Comparison of ENCODE assay signal across 8 mouse cellular contexts in the genomic region with DNA sequence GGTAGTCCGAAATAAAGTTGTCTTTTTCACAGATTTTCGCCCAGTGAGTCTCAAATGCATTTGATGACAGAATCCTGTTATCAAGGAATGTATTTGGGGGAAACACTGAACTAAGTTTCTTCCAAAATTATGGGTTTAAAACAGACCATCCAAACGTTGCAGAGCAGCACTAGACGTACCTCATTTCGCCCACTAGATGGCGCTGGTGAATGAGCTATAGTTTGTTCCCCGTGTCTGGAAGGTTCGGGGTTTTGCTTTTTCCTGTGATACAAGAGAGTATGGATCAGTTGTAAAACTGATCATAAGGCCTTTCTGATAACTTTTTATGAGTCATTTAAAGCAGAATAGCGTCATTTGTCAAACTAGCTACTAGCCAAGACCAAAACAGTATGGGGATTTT.
DNase-seq lines count a peak whose midpoint lies in the region; ATAC-seq and TF ChIP-seq lines count a peak whose summit lies in the region.

No protein-coding gene starts in this region.

- no peak for DNase-seq in G1E (ENCODE audit: low spot score)
- DNase-seq in cerebellum, adult 2 months, result peak; percentile 38 to 56
- peak; percentile 29 to 55 for DNase-seq in frontal cortex, postnatal 14 days (ENCODE audit: low spot score in 2 of 2)
- peak; percentile 59 to 78 for DNase-seq in layer of hippocampus, adult 2 months (ENCODE audit: low spot score in 2 of 2)
- DNase-seq in thymus, postnatal 0 days (ENCODE audit: low spot score), result peak; percentile 30

- H3K27me3 ChIP-seq in intestine, postnatal 0 days (replicated peaks; ENCODE audit: control insufficient read depth, insufficient read depth, low read length), result no peaks in the 10 kb centered on the region
- no peaks in the 10 kb centered on the region for H3K27me3 ChIP-seq in intestine, embryonic 16.5 days (replicated peaks; ENCODE audit: control insufficient read depth, insufficient read depth, low read length)
- H3K27me3 ChIP-seq in G1E (ENCODE audit: insufficient read depth, low read length), result no peaks in the 10 kb centered on the region
- no peaks in the 10 kb centered on the region for H3K27me3 ChIP-seq in cerebellum, adult 2 months (ENCODE audit: control insufficient read depth, insufficient read depth, low read length)

- no peaks in the 10 kb centered on the region for H3K9me3 ChIP-seq in intestine, postnatal 0 days (ENCODE audit: control insufficient read depth)
- H3K9me3 ChIP-seq in intestine, embryonic 16.5 days (ENCODE audit: control insufficient read depth, low read length), result no peaks in the 10 kb centered on the region
- H3K9me3 ChIP-seq in G1E (replicated peaks), result peaks cover 16% of the 10 kb centered on the region

- no peak overlapping the region for H3K4me2 ChIP-seq in intestine, postnatal 0 days (replicated peaks; ENCODE audit: low read depth)
- H3K4me2 ChIP-seq in intestine, embryonic 16.5 days (ENCODE audit: low read depth, low read length), result no peak overlapping the region

- no peak overlapping the region for H3K27ac ChIP-seq in intestine, postnatal 0 days (ENCODE audit: low read depth, low read length)
- H3K27ac ChIP-seq in intestine, embryonic 16.5 days (ENCODE audit: low read length), result no peak overlapping the region
- no peak overlapping the region for H3K27ac ChIP-seq in cerebellum, adult 2 months (ENCODE audit: insufficient read depth, low read length)
- H3K27ac ChIP-seq in layer of hippocampus, adult 2 months, result peak overlapping the region; percentile 87; the same call in 1 of the 2 replicates

- TF ChIP-seq CTCF in intestine, postnatal 0 days (IDR thresholded peaks at IDR 0.05; ENCODE audit: low read depth), result peak; percentile 94
- TF ChIP-seq CTCF in G1E (IDR thresholded peaks at IDR 0.05; ENCODE audit: low read depth, low read length), result 0 out of 2 replicates have a peak, but pooled peaks have one; percentile 28
- TF ChIP-seq CTCF in cerebellum, adult 2 months (IDR thresholded peaks at IDR 0.05; ENCODE audit: borderline replicate concordance, insufficient read depth, low read depth, low read length), result peak; percentile 83
- TF ChIP-seq CTCF in layer of hippocampus, adult 2 months (conservative IDR thresholded peaks at IDR 0.05), result peak; percentile 98

- 2% methylated on average over 9 of the region's 9 CpGs for WGBS in intestine, postnatal 0 days
- 3% methylated on average over 9 of the region's 9 CpGs for WGBS in intestine, embryonic 16.5 days
- WGBS in cerebellum, adult 2 months, result 1% methylated on average over 9 of the region's 9 CpGs

- no peak for ATAC-seq in intestine, postnatal 0 days
- ATAC-seq in intestine, embryonic 16.5 days, result no peak
- no peak for ATAC-seq in G1E (ENCODE audit: extremely low read depth, insufficient number of reproducible peaks, low FRiP score, poor library complexity, severe bottlenecking)
- peak; percentile 53; the same call in 1 of the 2 replicates for ATAC-seq in megakaryocyte, adult 5-6 weeks (ENCODE audit: poor library complexity, severe bottlenecking)

- no peak overlapping the region for H3K4me3 ChIP-seq in intestine, postnatal 0 days (ENCODE audit: low read depth, low read length)
- H3K4me3 ChIP-seq in intestine, embryonic 16.5 days (ENCODE audit: low read length), result no peak overlapping the region
- no peak overlapping the region for H3K4me3 ChIP-seq in G1E (ENCODE audit: low read depth, low read length)
- H3K4me3 ChIP-seq in cerebellum, adult 2 months (replicated peaks; ENCODE audit: insufficient read depth, low read depth, low read length), result no peak overlapping the region
- H3K4me3 ChIP-seq in layer of hippocampus, adult 2 months, result no peak overlapping the region

- H3K9ac ChIP-seq in intestine, postnatal 0 days (ENCODE audit: low read depth, low read length), result no peak overlapping the region
- no peak overlapping the region for H3K9ac ChIP-seq in intestine, embryonic 16.5 days (ENCODE audit: low read depth, low read length)

- H3K4me1 ChIP-seq in intestine, postnatal 0 days (replicated peaks; ENCODE audit: control insufficient read depth, insufficient read depth, low read length), result no peaks in the 10 kb centered on the region
- H3K4me1 ChIP-seq in intestine, embryonic 16.5 days (ENCODE audit: control insufficient read depth, insufficient read depth, low read length), result no peaks in the 10 kb centered on the region
- H3K4me1 ChIP-seq in G1E (ENCODE audit: insufficient read depth, low read depth, low read length), result no peaks in the 10 kb centered on the region
- no peaks in the 10 kb centered on the region for H3K4me1 ChIP-seq in cerebellum, adult 2 months (ENCODE audit: control insufficient read depth, insufficient read depth, low read length)

- TF ChIP-seq POLR2A in cerebellum, adult 2 months (IDR thresholded peaks at IDR 0.05; ENCODE audit: borderline replicate concordance, insufficient read depth, low read length), result no peak

- no peaks in the 10 kb centered on the region for H3K36me3 ChIP-seq in intestine, postnatal 0 days (ENCODE audit: control insufficient read depth, insufficient read depth)
- no peaks in the 10 kb centered on the region for H3K36me3 ChIP-seq in intestine, embryonic 16.5 days (ENCODE audit: control insufficient read depth, insufficient read depth, low read length)
- no peaks in the 10 kb centered on the region for H3K36me3 ChIP-seq in G1E (replicated peaks)

Comparison
In these comparisons a context has a peak if more than half of its experiments do, and no peak if none do; other contexts are left out.
1. CTCF ChIP-seq: peak in every context shown above with its lines; median percentile 98 in layer of hippocampus, adult 2 months; 94 in intestine, postnatal 0 days; 83 in cerebellum, adult 2 months; 28 in G1E.